Mouse (Mus musculus): ENCODE measurements around the gene Fam129a. TPM values are rescaled to one million over a fixed set of nuclear protein-coding genes. Genes with fewer than 3 reads are reported as not detected.

Gene Fam129a
- total and polyA plus RNA-seq, 3 experiments: 27.8 to 48.3 (median 37.0) TPM

- no peak overlapping the region for H3K27ac ChIP-seq (ENCODE audit: insufficient read depth, low read depth)
- DNase-seq (ENCODE audit: extremely low read depth): no peak
- no peak overlapping the region for H3K4me2 ChIP-seq (ENCODE audit: insufficient read depth, low read depth, poor library complexity, severe bottlenecking)
- H3K36me3 ChIP-seq (replicated peaks in 1 of 2; ENCODE audit: control insufficient read depth in 1 of 2, insufficient read depth in 1 of 2, low read length in 1 of 2): peaks cover 3 to 16% of the 10 kb centered on the region in 2 experiments
- H3K4me1 ChIP-seq (ENCODE audit: control insufficient read depth in 1 of 2, insufficient read depth in 2 of 2): peaks cover 3 to 13% of the 10 kb centered on the region in 2 experiments; a peak in 3 of 4 replicates
- no peaks in the 10 kb centered on the region for H3K27me3 ChIP-seq (replicated peaks)
- dilution Hi-C loops (cut with MboI; ENCODE audit: extremely low pct_ligation_motif_present, extremely low pct_unique_long_range_greater_than_20kb, low sequenced_read_pairs): no loop called here
- H3K79me2 ChIP-seq (replicated peaks; ENCODE audit: control insufficient read depth, extremely low read depth, insufficient read depth, poor library complexity, severe bottlenecking): peaks cover 2% of the 10 kb centered on the region; the same call in 1 of the 2 replicates
- in situ Hi-C loops (cut with MboI; ENCODE audit: low pct_ligation_motif_present, low pct_unique_long_range_greater_than_20kb, low sequenced_read_pairs): no loop called here
- H3K9me3 ChIP-seq (replicated peaks; ENCODE audit: low read length): peaks cover 4% of the 10 kb centered on the region
- TF ChIP-seq BHLHE40 (IDR thresholded peaks at IDR 0.05; ENCODE audit: low read depth, low read length) (no peak), ZC3H11A (IDR thresholded peaks at IDR 0.05; ENCODE audit: low read depth, low read length) (no peak), E2F4 (IDR thresholded peaks at IDR 0.05; ENCODE audit: insufficient replicate concordance, low read depth, low read length) (no peak), POLR2A (IDR thresholded peaks at IDR 0.05; ENCODE audit: low read depth, low read length) (no peak), CHD2 (IDR thresholded peaks at IDR 0.05; ENCODE audit: low read length) (no peak), POLR2AphosphoS2 (IDR thresholded peaks at IDR 0.05; ENCODE audit: low read depth, low read length) (no peak), MXI1 (IDR thresholded peaks at IDR 0.05; ENCODE audit: low read depth, low read length) (no peak), HCFC1 (IDR thresholded peaks at IDR 0.05; ENCODE audit: low read depth, low read length) (no peak), IRF4 (IDR thresholded peaks at IDR 0.05; ENCODE audit: low read depth, low read length) (no peak), ELF1 (IDR thresholded peaks at IDR 0.05; ENCODE audit: low read depth, low read length) (no peak), ZMIZ1 (IDR thresholded peaks at IDR 0.05; ENCODE audit: low read depth, low read length) (no peak), NELFE (IDR thresholded peaks at IDR 0.05; ENCODE audit: low read depth, low read length) (no peak)
- no peak overlapping the region for H3K9ac ChIP-seq (ENCODE audit: insufficient read depth, low read depth)
- H3K4me3 ChIP-seq (replicated peaks in 1 of 3; ENCODE audit: low read depth in 2 of 3, low read length in 2 of 3, poor library complexity in 1 of 3): no peak overlapping the region
These were observed 56.2 kb downstream of the Fam129a start for GRCm38 (mm10) chr1:151627141-151627540.

- H3K9me3 ChIP-seq (replicated peaks; ENCODE audit: low read length): peaks cover 7% of the 10 kb centered on the region
- no peak for DNase-seq (ENCODE audit: extremely low read depth)
These were observed 58.7 kb downstream of the Fam129a start for GRCm38 (mm10) chr1:151629591-151630250.

More at GRCm38 (mm10) chr1:151629591-151630250, 58.7 kb downstream of the Fam129a start:
- Histone ChIP-seq H3K27ac (ENCODE audit: insufficient read depth, low read depth) (no peak overlapping the region), H3K4me3 (replicated peaks in 1 of 3; ENCODE audit: low read depth in 2 of 3, low read length in 2 of 3, poor library complexity in 1 of 3) (no peak overlapping the region), H3K4me1 (ENCODE audit: control insufficient read depth in 1 of 2, insufficient read depth in 2 of 2) (peaks cover 3 to 9% of the 10 kb centered on the region in 2 experiments; a peak in 3 of 4 replicates), H3K9ac (ENCODE audit: insufficient read depth, low read depth) (no peak overlapping the region), H3K79me2 (replicated peaks; ENCODE audit: control insufficient read depth, extremely low read depth, insufficient read depth, poor library complexity, severe bottlenecking) (peaks cover 7% of the 10 kb centered on the region; the same call in 1 of the 2 replicates), H3K27me3 (replicated peaks) (no peaks in the 10 kb centered on the region), H3K36me3 (replicated peaks in 1 of 2; ENCODE audit: control insufficient read depth in 1 of 2, insufficient read depth in 1 of 2, low read length in 1 of 2) (peaks cover 3 to 16% of the 10 kb centered on the region in 2 experiments), H3K4me2 (ENCODE audit: insufficient read depth, low read depth, poor library complexity, severe bottlenecking) (no peak overlapping the region)
- in situ Hi-C loops (cut with MboI; ENCODE audit: low pct_ligation_motif_present, low pct_unique_long_range_greater_than_20kb, low sequenced_read_pairs): no loop called here
- TF ChIP-seq RAD21 (IDR thresholded peaks at IDR 0.05; ENCODE audit: low read depth, low read length) (no peak), ZMIZ1 (IDR thresholded peaks at IDR 0.05; ENCODE audit: low read depth, low read length) (no peak), KAT2A (IDR thresholded peaks at IDR 0.05; ENCODE audit: insufficient replicate concordance, low read length) (no peak), ZC3H11A (IDR thresholded peaks at IDR 0.05; ENCODE audit: low read depth, low read length) (no peak), USF2 (conservative IDR thresholded peaks at IDR 0.05; ENCODE audit: low read depth, low read length) (no peak), BHLHE40 (IDR thresholded peaks at IDR 0.05; ENCODE audit: low read depth, low read length) (no peak), GABPA (IDR thresholded peaks at IDR 0.05; ENCODE audit: insufficient replicate concordance, low read depth, low read length) (no peak), ZKSCAN1 (IDR thresholded peaks at IDR 0.05; ENCODE audit: borderline replicate concordance, low read depth, low read length) (no peak), USF1 (IDR thresholded peaks at IDR 0.05; ENCODE audit: low read depth, low read length) (no peak), POLR2A (IDR thresholded peaks at IDR 0.05; ENCODE audit: low read depth, low read length) (no peak), E2F4 (IDR thresholded peaks at IDR 0.05; ENCODE audit: insufficient replicate concordance, low read depth, low read length) (no peak), JUND (conservative IDR thresholded peaks at IDR 0.05; ENCODE audit: low read depth, low read length) (no peak), CTCF (conservative IDR thresholded peaks at IDR 0.05 in 1 of 2, IDR thresholded peaks at IDR 0.05 in 1 of 2; ENCODE audit: low read depth in 2 of 2, low read length in 2 of 2) (no peak), ELF1 (IDR thresholded peaks at IDR 0.05; ENCODE audit: low read depth, low read length) (no peak), MYC (IDR thresholded peaks at IDR 0.05; ENCODE audit: low read depth, low read length) (no peak), NELFE (IDR thresholded peaks at IDR 0.05; ENCODE audit: low read depth, low read length) (no peak)
- dilution Hi-C loops (cut with MboI; ENCODE audit: extremely low pct_ligation_motif_present, extremely low pct_unique_long_range_greater_than_20kb, low sequenced_read_pairs): no loop called here

All from CH12.LX (cell line).